Mouse (Mus musculus) urinary bladder, postnatal 0 days (tissue): ENCODE data around the gene Foxf2. TPM values are rescaled to one million over a fixed set of nuclear protein-coding genes. Genes with fewer than 3 reads are reported as not detected.

ENCODE experiments used
- microRNA-seq: library from miRNA; unstranded; fragments of <30 nt; microRNA quantifications from one replicate; pipeline ENCODE4, GENCODE M21; 2016
- polyA plus RNA-seq: library from polyadenylated mRNA; unstranded; fragments of >200 nt; fragmentation: Nextera tagmentation; extraction: Ambion mirVana; gene quantifications from 2 replicates; pipeline ENCODE4 v1.2.1, GENCODE M21; 2015

The Foxf2 gene
- polyA plus RNA-seq: 5.2 and 5.9 TPM in 2 replicates

DNA sequence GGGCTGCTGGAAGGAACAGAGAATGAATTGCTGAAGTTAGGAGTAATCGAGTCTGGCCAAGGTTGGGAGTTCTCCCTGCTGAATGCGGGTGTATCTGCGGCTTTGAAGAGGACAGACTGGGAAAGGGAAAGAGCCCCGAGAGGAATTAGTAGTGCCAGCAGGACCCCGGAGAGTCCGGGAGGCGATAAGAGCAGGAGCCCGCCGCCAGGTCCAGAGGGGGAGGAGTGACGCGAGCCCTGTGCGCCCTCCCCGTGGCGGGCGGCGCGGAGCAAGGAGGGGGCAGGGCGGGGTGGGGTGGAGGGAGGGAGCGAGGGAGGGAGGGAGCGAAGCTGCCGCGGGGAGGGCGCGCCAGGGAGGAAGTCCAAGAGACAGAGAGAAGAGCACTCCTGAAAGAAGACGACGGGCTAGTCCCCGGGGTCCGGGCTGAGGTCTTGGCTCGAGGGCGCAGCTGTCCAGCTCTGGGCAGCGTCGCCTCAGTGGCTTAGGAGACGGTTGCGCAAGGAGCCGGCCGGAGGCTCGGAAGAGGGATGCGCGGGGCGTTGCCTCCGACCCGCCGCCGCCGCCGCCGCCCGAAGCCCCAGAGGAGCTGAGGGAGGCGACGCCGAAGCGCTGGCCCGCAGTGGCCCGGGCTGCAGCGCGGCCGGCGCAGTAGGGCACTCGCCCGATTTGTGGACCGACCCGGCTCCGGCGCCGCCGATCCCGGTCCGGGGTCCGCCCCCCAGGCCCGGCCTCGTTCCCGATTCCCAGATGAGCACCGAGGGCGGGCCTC is at the start of gene Foxf2:
Gene Foxf2, plus strand, starts transcription at position 484 of the 769 bp plus-strand sequence.

Small RNA genes lying within 50 kb of the gene (microRNA-seq; reads per million reads assigned to microRNA genes)
- gene Gm27516: not detected

Other genes starting within 250 kb of the Foxf2 start
- gene Foxq1, start 69.7 kb upstream of the Foxf2 start, polyA plus RNA-seq: 19.4 and 21.7 TPM in 2 replicates
- gene A530084C06Rik, start 66.5 kb upstream of the Foxf2 start, polyA plus RNA-seq: not detected in 2 replicates
- 0.80 and 0.92 TPM in 2 replicates for gene Foxc1, start 180.8 kb downstream of the Foxf2 start, polyA plus RNA-seq